Mouse (Mus musculus): Measurements from ENCODE around the gene Iqcc.

DNA sequence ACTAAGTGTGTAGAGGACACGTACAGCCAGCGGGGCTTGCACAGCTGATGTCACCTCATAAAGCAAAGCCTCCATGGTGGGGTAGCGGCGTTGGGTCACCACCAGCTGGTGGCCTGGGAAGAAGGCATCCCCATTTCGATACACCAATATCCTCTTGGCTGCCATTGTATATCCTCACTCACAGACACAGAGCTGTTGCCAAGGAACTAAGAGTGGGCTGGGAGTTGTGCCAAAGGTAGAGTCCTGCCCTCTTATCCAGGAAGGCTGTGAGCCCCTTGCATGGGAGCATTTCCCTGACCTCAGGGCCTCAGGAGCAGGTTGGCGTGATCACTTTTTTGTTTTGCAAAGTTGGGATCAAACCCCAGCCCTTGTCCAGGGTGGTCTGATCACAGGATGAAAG is 4.8 kb downstream of the Iqcc start, which contains the start of gene Dcdc2b:
- TF ChIP-seq CTCF (IDR thresholded peaks at IDR 0.05; ENCODE audit: control insufficient read depth, insufficient read depth, insufficient read length): no peak
- no peak for TF ChIP-seq FOSL1 (IDR thresholded peaks at IDR 0.05; ENCODE audit: insufficient read depth, low read length, poor library complexity, severe bottlenecking)
- TF ChIP-seq MAX (IDR thresholded peaks at IDR 0.05): no peak
- TF ChIP-seq USF1 (IDR thresholded peaks at IDR 0.05; ENCODE audit: low read depth): no peak
- no peak for TF ChIP-seq MYOG (IDR thresholded peaks at IDR 0.05; ENCODE audit: control insufficient read depth, extremely low read depth, insufficient read length)
